Mouse (Mus musculus) heart, embryonic 12.5 days (tissue): ENCODE results near the gene Lss. TPM values are rescaled to one million over a fixed set of nuclear protein-coding genes. Genes with fewer than 3 reads are reported as not detected.

Experiments
- polyA plus RNA-seq: library from polyadenylated mRNA; unstranded; fragments of >200 nt; fragmentation: Nextera tagmentation; extraction: Ambion mirVana; gene quantifications from 2 replicates; pipeline ENCODE4 v1.2.1, GENCODE M21; 2016

Gene Lss
- polyA plus RNA-seq, 1 experiment from 2014 or later, result 12.6 TPM

Other genes starting within 250 kb of the Lss start
- gene Dip2a, start 186.3 kb upstream of the Lss start, polyA plus RNA-seq, result 11.4 and 12.3 TPM in 2 replicates
- gene AC141477.1, start 91.1 kb upstream of the Lss start, polyA plus RNA-seq, result not detected in 2 replicates
- gene Pcnt, start 88.8 kb upstream of the Lss start, polyA plus RNA-seq, result 13.3 and 13.7 TPM in 2 replicates
- gene 2610028H24Rik, start 82.5 kb upstream of the Lss start, polyA plus RNA-seq, result not detected in 2 replicates
- 48.6 and 50.3 TPM in 2 replicates for gene Mcm3ap, start 62.7 kb upstream of the Lss start, polyA plus RNA-seq
- gene Ybey, start 62.5 kb upstream of the Lss start, polyA plus RNA-seq, result 6.9 and 7.0 TPM in 2 replicates
- not detected in 2 replicates for gene Spatc1l, start 30.7 kb downstream of the Lss start, polyA plus RNA-seq
- gene Ftcd, start 44.1 kb downstream of the Lss start, polyA plus RNA-seq, result 3.2 and 3.5 TPM in 2 replicates
- 37.9 and 38.0 TPM in 2 replicates for gene Col6a2, start 92.0 kb downstream of the Lss start, polyA plus RNA-seq
- gene Col6a1, start 194.6 kb downstream of the Lss start, polyA plus RNA-seq, result 35.9 and 37.1 TPM in 2 replicates